Mouse (Mus musculus) midbrain, embryonic 11.5 days (tissue): ENCODE measurements around the gene Tnfrsf25. TPM values are rescaled to one million over a fixed set of nuclear protein-coding genes. Genes with fewer than 3 reads are reported as not detected.

Experiments
- ATAC-seq: fragments of 200-750 bp; cut with Nextera tagmentation; 2 replicates; pipeline ENCODE4 v1.8.0; 2017; ENCODE audit warnings: moderate TSS enrichment, moderate library complexity; ENCODE audit not compliant: low FRiP score
- DNase-seq: peaks from one replicate; pipeline ENCODE4 v3.0.0; 2015; ENCODE audit warnings: low spot score; ENCODE audit errors: missing footprints
- H3K27ac ChIP-seq: fragments of 300-500 bp; sonication (generic); 2 replicates; pipeline ENCODE4 v1.5.1; 2014; ENCODE audit warnings: low read depth, low read length
- H3K27me3 ChIP-seq: fragments of 300-500 bp; sonication (generic); 2 replicates; pipeline ENCODE4 v1.6.1; 2014; ENCODE audit warnings: mild to moderate bottlenecking, low read length, moderate library complexity, mixed read lengths; ENCODE audit not compliant: control insufficient read depth, insufficient read depth
- H3K36me3 ChIP-seq: fragments of 300-500 bp; sonication (generic); 2 replicates; pipeline ENCODE4 v1.6.1; 2014; ENCODE audit warnings: mild to moderate bottlenecking, low read length, moderate library complexity, mixed read lengths; ENCODE audit not compliant: control insufficient read depth, insufficient read depth
- H3K4me1 ChIP-seq: fragments of 300-500 bp; sonication (generic); 2 replicates; pipeline ENCODE4 v1.6.1; 2014; ENCODE audit warnings: low read length; ENCODE audit not compliant: control insufficient read depth, insufficient read depth
- H3K4me2 ChIP-seq: fragments of 300-500 bp; sonication (generic); 2 replicates; pipeline ENCODE4 v1.6.1; 2014; ENCODE audit warnings: mild to moderate bottlenecking, moderate library complexity
- H3K4me3 ChIP-seq: fragments of 300-500 bp; sonication (generic); 2 replicates; pipeline ENCODE4 v1.5.1; 2014; ENCODE audit warnings: low read depth, low read length
- H3K9ac ChIP-seq: fragments of 300-500 bp; sonication (generic); 2 replicates; pipeline ENCODE4 v1.6.1; 2014; ENCODE audit warnings: low read length
- H3K9me3 ChIP-seq: fragments of 300-500 bp; sonication (generic); 2 replicates; pipeline ENCODE4 v1.6.1; 2016; ENCODE audit warnings: low read length; ENCODE audit not compliant: control insufficient read depth
- WGBS: fragments of 180-500 bp; shearing (Covaris S2); extraction: QIAGEN DNeasy Blood & Tissue Kit; methylation state at CpG from one replicate; pipeline ENCODE4 v1.1.7; 2014; 5-methylcytosine and 5-hydroxymethylcytosine counted together
- polyA plus RNA-seq: library from polyadenylated mRNA; unstranded; fragments of >200 nt; fragmentation: Nextera tagmentation; extraction: Ambion mirVana; gene quantifications from 2 replicates; pipeline ENCODE4 v1.2.1, GENCODE M21; 2014

Tnfrsf25 gene
- polyA plus RNA-seq, 1 experiment from 2014 or later = 0.31 TPM

- Histone ChIP-seq H3K27me3 (peaks cover 99% of the 10 kb centered on the region), H3K9ac (no peak overlapping the region), H3K4me1 (peaks cover 12% of the 10 kb centered on the region), H3K9me3 (no peaks in the 10 kb centered on the region), H3K4me3 (peak overlapping the region; percentile 18), H3K27ac (no peak overlapping the region), H3K36me3 (no peaks in the 10 kb centered on the region), H3K4me2 (peak overlapping the region; percentile 32)
- ATAC-seq = no peak
- DNase-seq = peak; percentile 93
- 4% methylated on average over 56 of the region's 56 CpGs for WGBS
Observed at GRCm38 (mm10) chr4:152125161-152126025, 9.7 kb downstream of the Tnfrsf25 start.

DNA sequence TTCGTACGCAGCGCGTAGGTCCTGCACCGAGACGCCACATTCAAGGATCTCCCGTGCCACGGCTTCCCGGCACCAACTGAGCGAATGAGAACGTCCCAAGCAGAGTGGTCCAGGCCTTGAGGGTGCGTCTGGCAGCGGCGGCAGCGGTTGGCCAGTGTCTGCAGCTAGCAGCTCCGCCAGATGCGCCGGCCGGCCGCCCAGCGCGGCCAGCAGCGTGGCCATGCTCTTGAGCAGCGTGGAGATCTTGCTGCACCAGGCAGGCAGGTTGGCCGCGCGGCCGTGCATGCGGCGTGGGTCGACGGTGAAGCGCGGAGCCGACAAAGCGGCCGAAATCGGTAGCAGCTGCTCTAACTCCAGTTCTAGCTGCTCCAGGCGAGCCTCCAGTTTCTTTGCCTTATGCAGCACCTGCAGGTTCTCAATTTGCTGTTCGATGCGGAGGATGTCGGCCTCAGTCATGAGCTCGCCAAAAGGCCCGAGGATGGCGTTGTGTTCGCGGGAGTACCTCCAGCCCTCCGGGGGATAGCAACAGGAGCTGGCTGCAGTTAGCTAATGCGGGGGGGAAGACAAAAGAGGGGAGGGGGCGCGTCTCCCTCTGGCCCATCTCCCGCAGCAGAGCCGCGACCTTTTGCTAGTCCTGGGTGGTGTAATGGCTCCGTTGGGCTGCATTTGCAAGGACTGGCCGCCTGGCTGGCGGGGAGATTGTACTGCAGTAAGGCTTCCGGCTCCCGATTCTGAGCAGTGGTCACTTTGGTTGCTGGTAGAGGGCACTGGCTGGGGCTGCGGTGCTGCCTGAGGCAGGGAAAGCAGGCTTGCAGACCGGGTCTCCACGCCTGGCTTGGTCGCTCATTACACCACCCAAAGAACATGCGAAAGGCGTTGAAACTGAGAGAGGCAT lies 10.5 kb downstream of the Tnfrsf25 start:
- peak; percentile 94 for DNase-seq
- no peak overlapping the region for H3K9ac ChIP-seq
- H3K4me3 ChIP-seq = peak overlapping the region; percentile 18
- peak overlapping the region; percentile 32 for H3K4me2 ChIP-seq
- no peak overlapping the region for H3K27ac ChIP-seq
- WGBS = 3% methylated on average over 65 of the region's 65 CpGs
- H3K27me3 ChIP-seq = peaks cover 99% of the 10 kb centered on the region
- peaks cover 14% of the 10 kb centered on the region; the same call in 1 of the 2 replicates for H3K4me1 ChIP-seq
- no peaks in the 10 kb centered on the region for H3K36me3 ChIP-seq
- H3K9me3 ChIP-seq = no peaks in the 10 kb centered on the region
- no peak for ATAC-seq

GRCm38 (mm10) chr4:152127884-152128283 lies 12.2 kb downstream of the Tnfrsf25 start:
- Histone ChIP-seq H3K9me3 (no peaks in the 10 kb centered on the region), H3K4me3 (no peak overlapping the region), H3K36me3 (no peaks in the 10 kb centered on the region), H3K27me3 (peaks cover 100% of the 10 kb centered on the region), H3K27ac (no peak overlapping the region), H3K4me2 (no peak overlapping the region), H3K9ac (no peak overlapping the region), H3K4me1 (peaks cover 14% of the 10 kb centered on the region)
- DNase-seq = no peak
- 70% methylated on average over 11 of the region's 11 CpGs for WGBS
- no peak for ATAC-seq

GRCm38 (mm10) chr4:152128784-152129183 lies 13.1 kb downstream of the Tnfrsf25 start:
- no peak overlapping the region for H3K4me2 ChIP-seq
- no peak overlapping the region for H3K27ac ChIP-seq
- peak; percentile 79 for DNase-seq
- no peaks in the 10 kb centered on the region for H3K36me3 ChIP-seq
- peaks cover 100% of the 10 kb centered on the region for H3K27me3 ChIP-seq
- H3K9me3 ChIP-seq = no peaks in the 10 kb centered on the region
- 49% methylated on average over 5 of the region's 5 CpGs for WGBS
- no peak overlapping the region for H3K9ac ChIP-seq
- H3K4me3 ChIP-seq = no peak overlapping the region
- peaks cover 14% of the 10 kb centered on the region for H3K4me1 ChIP-seq
- no peak for ATAC-seq

DNA sequence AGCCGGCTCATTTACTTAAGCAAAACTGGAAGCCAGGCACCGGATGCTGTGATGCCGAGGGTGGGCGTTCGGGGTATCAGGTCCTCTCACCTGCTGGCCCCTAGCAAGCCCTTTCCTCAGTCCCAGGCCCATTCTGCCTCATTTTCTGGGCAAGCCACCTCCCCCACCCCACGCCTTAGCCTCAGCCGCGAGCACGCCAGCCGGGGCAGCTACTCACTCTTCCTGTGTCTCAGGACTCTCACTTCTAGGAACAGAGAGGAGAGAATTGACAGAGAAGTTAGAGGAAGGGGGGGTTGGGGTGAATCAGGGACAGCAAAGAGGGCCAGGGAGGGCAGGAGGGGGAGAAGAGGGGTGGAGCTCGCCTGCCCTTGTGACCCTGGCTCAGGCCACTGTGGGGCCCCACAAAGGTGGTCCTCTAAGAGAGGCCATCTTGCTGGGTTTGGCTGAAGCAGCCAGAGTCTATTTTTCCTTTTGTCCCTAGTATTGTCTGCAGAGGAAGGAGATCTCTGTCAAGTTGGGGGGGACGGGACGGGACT lies 13.7 kb downstream of the Tnfrsf25 start:
- ATAC-seq (no peak), DNase-seq (peak; percentile 81)
- Histone ChIP-seq H3K36me3 (no peaks in the 10 kb centered on the region), H3K4me2 (no peak overlapping the region), H3K4me3 (no peak overlapping the region), H3K9ac (no peak overlapping the region), H3K27ac (no peak overlapping the region), H3K27me3 (peaks cover 100% of the 10 kb centered on the region), H3K9me3 (no peaks in the 10 kb centered on the region), H3K4me1 (peaks cover 14% of the 10 kb centered on the region)
- 23% methylated on average over 13 of the region's 13 CpGs for WGBS

- Histone ChIP-seq H3K4me1 (peaks cover 13% of the 10 kb centered on the region), H3K9me3 (no peaks in the 10 kb centered on the region), H3K9ac (no peak overlapping the region; the same call in 1 of the 2 replicates), H3K36me3 (no peaks in the 10 kb centered on the region), H3K27ac (no peak overlapping the region), H3K4me2 (peak overlapping the region; percentile 29), H3K4me3 (peak overlapping the region; percentile 2; the same call in 1 of the 2 replicates), H3K27me3 (peaks cover 85% of the 10 kb centered on the region)
- 1% methylated on average over 80 of the region's 85 CpGs for WGBS
- peak; percentile 95 for DNase-seq
- ATAC-seq = peak; percentile 72
Observed at GRCm38 (mm10) chr4:152130771-152131653, 15.3 kb downstream of the Tnfrsf25 start.

GRCm38 (mm10) chr4:152131809-152132771 lies 16.4 kb downstream of the Tnfrsf25 start:
- ATAC-seq = no peak
- no peak overlapping the region for H3K4me2 ChIP-seq
- no peak overlapping the region for H3K9ac ChIP-seq
- H3K4me1 ChIP-seq = peaks cover 7% of the 10 kb centered on the region
- no peak overlapping the region for H3K4me3 ChIP-seq
- no peaks in the 10 kb centered on the region for H3K9me3 ChIP-seq
- no peak overlapping the region for H3K27ac ChIP-seq
- H3K36me3 ChIP-seq = no peaks in the 10 kb centered on the region
- peaks cover 75% of the 10 kb centered on the region for H3K27me3 ChIP-seq
- whole genome bisulfite sequencing = 4% methylated on average over 49 of the region's 50 CpGs
- peak; percentile 92 for DNase-seq
